Mouse (Mus musculus) naive thymus-derived CD4-positive, alpha-beta T cell, adult 5 months (primary cell): ENCODE measurements around the gene Stk25. TPM values are rescaled to one million over a fixed set of nuclear protein-coding genes. Genes with fewer than 3 reads are reported as not detected.

Experiments
- polyA plus RNA-seq: library from polyadenylated mRNA; unstranded; fragments of 100-300 nt; shearing (Covaris generic); gene quantifications from one replicate; pipeline ENCODE4 v1.2.1, GENCODE M21; 2017

Gene Stk25
- 159 TPM for polyA plus RNA-seq

DNA sequence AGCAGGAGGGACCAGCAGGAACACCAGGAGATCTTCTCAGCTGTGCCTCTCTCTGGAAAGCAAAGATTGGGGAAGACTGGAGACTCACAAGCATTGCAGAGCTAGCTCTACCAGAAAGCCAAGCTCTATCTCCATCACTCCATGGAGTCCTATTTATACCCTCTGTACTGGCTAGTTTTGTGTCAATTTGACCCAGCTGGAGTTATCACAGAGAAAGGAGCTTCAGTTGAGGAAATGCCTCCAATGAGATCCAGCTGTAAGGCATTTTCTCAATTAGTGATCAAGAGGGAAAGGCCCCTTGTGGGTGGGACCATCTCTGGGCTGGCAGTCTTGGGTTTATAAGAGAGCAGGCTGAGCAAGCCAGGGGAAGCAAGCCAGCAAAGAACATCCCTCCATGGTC is at the start of gene Stk25:
TSS of gene Stk25 (minus strand) at position 101 of the 400 bp plus-strand sequence.

DNA sequence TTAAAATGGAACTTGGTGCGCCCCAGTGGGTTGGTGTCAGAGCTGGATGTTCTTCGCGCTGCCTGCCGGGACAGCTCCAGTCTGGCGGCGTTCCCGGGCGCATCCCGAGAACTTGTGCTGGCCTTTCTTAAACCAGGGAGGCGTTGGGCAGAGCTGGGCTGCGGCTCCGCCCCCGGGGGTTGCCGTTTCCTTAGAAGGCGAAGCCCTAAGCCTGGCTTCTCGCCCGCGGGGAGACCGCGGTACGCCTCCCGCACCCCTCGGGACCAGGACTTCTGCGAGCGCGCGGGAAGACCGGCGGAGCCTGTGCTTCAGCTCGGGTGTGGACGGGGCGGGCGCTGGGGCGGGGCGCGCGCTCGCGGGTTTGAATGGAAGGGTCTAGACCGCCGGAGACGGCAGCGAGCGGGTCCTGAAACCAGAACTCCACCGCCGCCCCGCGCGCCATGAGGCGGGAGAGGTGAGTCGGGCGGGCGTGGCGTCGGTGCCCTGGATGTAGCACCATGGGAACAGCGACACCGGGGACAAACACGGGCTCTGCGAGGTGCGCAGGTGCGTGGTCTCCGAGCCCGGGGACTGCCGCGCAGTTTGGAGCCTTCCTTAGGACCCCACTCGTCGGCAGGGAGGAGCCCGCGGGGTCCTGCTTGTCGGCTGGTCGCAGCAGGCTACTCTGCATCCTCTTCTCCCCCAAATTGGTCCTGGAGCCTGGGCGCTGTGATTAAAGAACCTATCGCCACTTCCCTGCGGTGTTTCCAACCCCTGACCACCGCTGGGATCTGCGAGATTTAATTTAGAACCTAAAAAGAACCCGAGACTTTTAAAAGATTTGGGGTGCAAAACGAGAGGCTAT is 27.2 kb upstream of the Stk25 start, which contains the start of gene Bok:
TSS of gene Bok (plus strand) at position 260 of the 844 bp plus-strand sequence.

Other genes starting within 250 kb of the Stk25 start
- gene Hdlbp, start 179.8 kb downstream of the Stk25 start, polyA plus RNA-seq = 73.8 TPM
- gene Farp2, start 146.6 kb downstream of the Stk25 start, polyA plus RNA-seq = 1.7 TPM
- gene Bok, start 27.0 kb upstream of the Stk25 start, polyA plus RNA-seq = not detected
- gene Atg4b, start 92.8 kb upstream of the Stk25 start, polyA plus RNA-seq = 145 TPM
- 23.9 TPM for gene Thap4, start 96.2 kb upstream of the Stk25 start, polyA plus RNA-seq
- gene Dtymk, start 143.3 kb upstream of the Stk25 start, polyA plus RNA-seq = 58.7 TPM
- 53.6 TPM for gene Ing5, start 145.3 kb upstream of the Stk25 start, polyA plus RNA-seq
- gene D2hgdh, start 166.2 kb upstream of the Stk25 start, polyA plus RNA-seq = 30.2 TPM
- gene Gal3st2, start 202.6 kb upstream of the Stk25 start, polyA plus RNA-seq = not detected